Mouse (Mus musculus): ENCODE measurements at regions not wholly inside any gene's neighbourhood (a gene's known extent, or its start where the extent isn't known, plus 50 kb on each side); places are given as distances from the start of the nearest gene placed in this dataset.

DNA sequence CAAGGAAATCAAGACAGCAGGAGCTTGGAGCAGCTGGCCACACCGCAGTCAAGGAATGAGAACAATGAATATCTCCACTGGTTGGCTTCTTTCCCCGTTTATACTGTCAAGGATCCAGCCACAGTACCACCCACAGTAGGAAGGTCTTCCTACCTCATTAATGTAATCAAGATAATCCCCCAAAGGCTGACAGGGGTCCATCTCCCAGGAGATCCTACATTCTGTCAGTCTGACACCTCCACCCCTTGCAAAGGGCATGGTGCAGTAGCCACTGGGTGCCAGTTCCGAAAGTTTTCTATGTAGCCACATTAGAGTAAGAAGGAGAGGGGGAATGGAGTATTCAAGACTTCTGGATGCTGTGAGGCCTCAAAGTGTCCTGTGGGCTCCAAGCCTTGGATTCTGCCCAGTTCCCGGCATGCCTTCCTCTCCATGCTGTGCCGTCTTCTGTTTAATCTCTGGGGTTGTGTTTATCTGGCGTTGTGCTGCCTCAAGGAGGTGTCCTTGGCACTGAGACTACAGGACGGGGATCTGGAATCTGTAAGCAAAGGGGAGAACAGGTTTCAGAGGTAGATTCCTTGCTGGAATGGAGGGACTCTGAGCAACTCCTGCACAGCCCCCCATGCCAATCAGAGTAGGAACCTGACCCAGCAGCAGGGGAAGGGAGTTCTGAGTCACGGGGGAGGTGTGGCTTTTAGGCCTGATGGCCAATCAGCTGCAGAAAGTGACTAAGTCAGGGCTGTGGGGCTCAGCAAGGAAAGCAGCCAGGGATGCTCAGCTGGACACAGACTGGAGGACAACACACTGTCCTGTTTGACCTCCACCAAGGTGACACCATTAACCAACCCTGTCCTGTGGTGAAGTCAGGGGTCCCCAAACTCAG lies 77.3 kb upstream of the Wscd1 start:
- no peak for DNase-seq (ENCODE audit: low spot score)

DNA sequence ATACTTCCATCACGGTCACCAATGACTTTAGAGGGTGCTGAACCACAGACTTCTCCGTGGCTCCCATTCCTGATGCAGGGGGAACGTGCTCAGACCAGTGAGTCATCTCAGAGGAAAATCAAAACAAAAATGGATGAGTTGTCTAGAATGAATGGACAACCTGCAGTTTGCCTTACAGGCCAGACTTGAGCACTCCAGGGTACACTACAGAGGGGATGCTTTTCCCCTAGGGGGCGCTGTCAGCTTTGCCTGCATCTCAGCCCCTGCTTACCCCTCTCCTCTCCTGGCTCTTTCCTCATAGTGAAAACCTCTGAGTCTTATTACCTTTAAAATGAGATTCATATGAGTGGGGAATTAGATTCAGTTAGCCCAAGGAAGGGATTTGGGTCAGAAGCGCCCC lies 75.4 kb upstream of the Wscd1 start:
- DNase-seq (ENCODE audit: low spot score), result peak; percentile 5

DNA sequence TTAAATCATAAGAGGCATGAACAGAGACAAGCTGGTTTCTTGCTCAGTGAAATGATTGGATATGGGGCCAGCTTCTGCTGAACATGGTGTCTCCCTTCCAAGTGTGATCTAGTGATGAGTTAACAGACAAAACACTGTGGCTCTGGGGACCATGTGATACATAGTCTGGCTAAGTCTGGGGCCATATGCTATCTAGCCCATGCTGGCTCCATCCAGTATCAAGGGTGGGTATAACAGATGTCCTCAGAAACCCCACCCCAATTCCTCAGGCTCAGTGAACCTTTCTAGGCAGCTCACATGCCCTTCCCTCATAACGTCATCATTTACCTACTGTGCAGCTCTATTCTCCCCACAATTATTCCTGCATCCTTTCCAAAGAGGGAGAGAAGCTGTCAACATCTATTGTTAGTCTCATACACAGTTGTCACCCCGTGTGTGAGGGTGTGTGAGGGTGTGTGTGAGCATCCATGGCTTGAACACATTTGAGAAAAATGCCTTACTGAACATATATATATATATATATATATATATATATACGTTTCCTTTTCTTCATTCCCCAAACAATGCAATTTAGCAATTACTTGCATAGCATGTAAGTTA lies 73.9 kb upstream of the Wscd1 start:
- DNase-seq (ENCODE audit: low spot score), result no peak

DNA sequence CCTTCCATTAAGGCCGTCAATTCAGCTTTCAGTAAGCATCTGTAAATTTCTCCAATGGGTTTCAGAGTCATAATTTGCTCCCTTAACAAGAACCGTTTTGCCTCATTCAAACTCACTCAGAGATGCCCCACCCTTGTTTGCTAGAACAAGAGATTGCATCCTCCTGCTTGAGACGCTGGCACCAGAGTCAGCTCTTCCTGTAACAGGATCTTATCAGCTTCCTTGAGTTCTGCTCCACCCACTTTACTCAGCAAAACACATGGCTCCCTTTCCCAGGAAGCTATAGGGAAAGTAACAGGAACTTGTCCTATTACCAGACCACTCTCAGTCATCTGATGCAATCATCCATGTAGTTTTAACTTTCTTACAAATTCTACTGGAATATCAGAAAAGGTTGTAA lies 52.7 kb upstream of the Wscd1 start:
- no peak for DNase-seq (ENCODE audit: low spot score)

DNA sequence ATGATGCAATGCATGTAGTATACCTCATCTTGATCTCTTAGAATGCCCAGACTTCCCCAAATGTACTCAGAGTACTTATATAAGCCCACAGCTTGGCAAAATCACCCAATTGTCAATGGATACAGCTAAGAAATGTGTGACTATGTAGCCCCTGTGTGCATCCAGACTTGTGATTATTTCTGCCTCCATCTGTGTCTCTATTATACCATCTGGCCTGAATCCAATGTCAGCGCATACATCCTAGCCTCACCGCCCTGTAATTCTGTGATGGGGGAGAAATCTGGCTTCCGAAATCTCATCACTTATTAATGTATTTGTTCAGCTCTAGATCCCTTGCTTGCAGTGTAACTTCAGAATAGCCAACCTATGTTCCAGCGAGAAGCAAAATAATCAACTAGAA lies 50.9 kb upstream of the Wscd1 start:
- DNase-seq (ENCODE audit: low spot score), result no peak

Data from urinary bladder, postnatal 25 days (tissue).